Mouse (Mus musculus) CH12.LX (cell line): ENCODE measurements around the gene Pik3r6. TPM values are rescaled to one million over a fixed set of nuclear protein-coding genes. Genes with fewer than 3 reads are reported as not detected.
A peak's percentile ranks its signal among the peaks of the same experiment; 100 is the strongest.

Source experiments
- DNase-seq: peaks from one replicate; pipeline ENCODE4 v3.0.0-alpha.2; 2013; ENCODE audit errors: extremely low read depth
- H3K27ac ChIP-seq: 2 replicates; pipeline ENCODE4 v1.5.1; 2012; ENCODE audit warnings: low read depth, mild to moderate bottlenecking, control low read depth, moderate library complexity; ENCODE audit not compliant: insufficient read depth
- H3K27me3 ChIP-seq: replicated peaks from 2 replicates; pipeline ENCODE3; 2012; ENCODE audit warnings: inconsistent platforms
- H3K36me3 ChIP-seq, 2 experiments: replicated peaks in 1 of 2; 2 replicates each; pipeline versions ENCODE3 to v1.6.1; 2012; ENCODE audit warnings: inconsistent platforms in 1 of 2, low read length in 1 of 2, mild to moderate bottlenecking in 1 of 2, mixed read lengths in 1 of 2, moderate library complexity in 1 of 2; ENCODE audit not compliant: control insufficient read depth in 1 of 2, insufficient read depth in 1 of 2
- H3K4me1 ChIP-seq, 2 experiments: 2 replicates each; pipeline ENCODE4 v1.6.1; 2012; ENCODE audit warnings: inconsistent platforms in 1 of 2, moderate library complexity in 1 of 2; ENCODE audit not compliant: insufficient read depth in 2 of 2, control insufficient read depth in 1 of 2
- H3K4me2 ChIP-seq: 2 replicates; pipeline ENCODE4 v1.6.1; 2012; ENCODE audit warnings: low read depth, mild to moderate bottlenecking, control low read depth; ENCODE audit not compliant: poor library complexity, insufficient read depth, severe bottlenecking
- H3K4me3 ChIP-seq, 3 experiments: fragments of 150-350 bp in 1 of 3; sonication (generic) in 1 of 3; replicated peaks in 1 of 3; 2 replicates each; pipeline versions ENCODE3 to v1.5.1; 2011 to 2012; ENCODE audit warnings: low read depth in 2 of 3, low read length in 2 of 3, mild to moderate bottlenecking in 2 of 3, moderate library complexity in 2 of 3, control low read depth in 1 of 3, improper control_type of control experiment in 1 of 3, inconsistent platforms in 1 of 3, mixed read lengths in 1 of 3; ENCODE audit not compliant: poor library complexity in 1 of 3
- H3K79me2 ChIP-seq: replicated peaks from 2 replicates; pipeline ENCODE4 v1.6.1; 2012; ENCODE audit warnings: mild to moderate bottlenecking, moderate library complexity; ENCODE audit not compliant: control insufficient read depth, poor library complexity, insufficient read depth, severe bottlenecking; ENCODE audit errors: extremely low read depth
- H3K9ac ChIP-seq: 2 replicates; pipeline ENCODE4 v1.6.1; 2012; ENCODE audit warnings: low read depth, mild to moderate bottlenecking, control low read depth, moderate library complexity; ENCODE audit not compliant: insufficient read depth
- H3K9me3 ChIP-seq: replicated peaks from 2 replicates; pipeline ENCODE3; 2012; ENCODE audit warnings: low read length, inconsistent platforms, mixed read lengths
- BHLHE40 ChIP-seq: IDR thresholded peaks from 2 replicates; pipeline ENCODE4 v1.6.1; 2011; ENCODE audit warnings: mild to moderate bottlenecking, low read depth, low read length, improper control_type of control experiment
- CHD1 ChIP-seq: IDR thresholded peaks from 2 replicates; pipeline ENCODE4 v1.6.1; 2012; ENCODE audit warnings: low read depth, low read length, improper control_type of control experiment, inconsistent platforms
- CTCF ChIP-seq, 2 experiments: IDR thresholded peaks in 1 of 2; conservative IDR thresholded peaks in 1 of 2; 2 replicates each; pipeline ENCODE4 v1.5.1; 2011 to 2012; ENCODE audit warnings: low read depth in 2 of 2, low read length in 2 of 2, improper control_type of control experiment in 1 of 2, inconsistent platforms in 1 of 2, mild to moderate bottlenecking in 1 of 2, moderate library complexity in 1 of 2
- E2F4 ChIP-seq: IDR thresholded peaks from 2 replicates; pipeline ENCODE4 v1.6.1; 2011; ENCODE audit warnings: low read depth, low read length, improper control_type of control experiment; ENCODE audit not compliant: insufficient replicate concordance
- EP300 ChIP-seq: IDR thresholded peaks from 2 replicates; pipeline ENCODE4 v1.6.1; 2011; ENCODE audit warnings: low read length, improper control_type of control experiment
- ETS1 ChIP-seq: conservative IDR thresholded peaks from 2 replicates; pipeline ENCODE4 v1.6.1; 2012; ENCODE audit warnings: low read depth, mild to moderate bottlenecking, inconsistent platforms, low read length, improper control_type of control experiment, moderate library complexity
- HCFC1 ChIP-seq: IDR thresholded peaks from 2 replicates; pipeline ENCODE4 v1.6.1; 2012; ENCODE audit warnings: low read depth, mild to moderate bottlenecking, inconsistent platforms, low read length, improper control_type of control experiment
- JUN ChIP-seq: IDR thresholded peaks from 2 replicates; pipeline ENCODE4 v1.6.1; 2011; ENCODE audit warnings: low read depth, mild to moderate bottlenecking, low read length, improper control_type of control experiment, moderate library complexity; ENCODE audit not compliant: insufficient read depth
- JUND ChIP-seq: conservative IDR thresholded peaks from 2 replicates; pipeline ENCODE4 v1.6.1; 2011; ENCODE audit warnings: low read depth, low read length, improper control_type of control experiment
- KAT2A ChIP-seq: IDR thresholded peaks from 2 replicates; pipeline ENCODE4 v1.6.1; 2012; ENCODE audit warnings: low read length, improper control_type of control experiment, inconsistent platforms; ENCODE audit not compliant: insufficient replicate concordance
- MAFK ChIP-seq: IDR thresholded peaks from 2 replicates; pipeline ENCODE4 v1.6.1; 2011; ENCODE audit warnings: low read length, improper control_type of control experiment; ENCODE audit not compliant: insufficient replicate concordance
- MAZ ChIP-seq: IDR thresholded peaks from 2 replicates; pipeline ENCODE4 v1.6.1; 2012; ENCODE audit warnings: low read depth, mild to moderate bottlenecking, inconsistent platforms, low read length, improper control_type of control experiment, moderate library complexity
- MEF2A ChIP-seq: IDR thresholded peaks from 2 replicates; pipeline ENCODE4 v1.6.1; 2014; ENCODE audit warnings: low read depth, mild to moderate bottlenecking, inconsistent platforms, low read length, improper control_type of control experiment, borderline replicate concordance
- MXI1 ChIP-seq: IDR thresholded peaks from 2 replicates; pipeline ENCODE4 v1.6.1; 2011; ENCODE audit warnings: mild to moderate bottlenecking, low read depth, low read length, improper control_type of control experiment
- NELFE ChIP-seq: IDR thresholded peaks from 2 replicates; pipeline ENCODE4 v1.6.1; 2011; ENCODE audit warnings: low read depth, low read length, improper control_type of control experiment
- POLR2A ChIP-seq: IDR thresholded peaks from 2 replicates; pipeline ENCODE4 v1.6.1; 2011; ENCODE audit warnings: low read depth, mild to moderate bottlenecking, improper control_type of control experiment, low read length
- POLR2AphosphoS2 ChIP-seq: IDR thresholded peaks from 2 replicates; pipeline ENCODE4 v1.6.1; 2011; ENCODE audit warnings: low read depth, low read length, improper control_type of control experiment
- SIN3A ChIP-seq: IDR thresholded peaks from 2 replicates; pipeline ENCODE4 v1.6.1; 2012; ENCODE audit warnings: low read length, improper control_type of control experiment, inconsistent platforms
- SMC3 ChIP-seq: IDR thresholded peaks from 2 replicates; pipeline ENCODE4 v1.6.1; 2011; ENCODE audit warnings: low read depth, low read length, improper control_type of control experiment
- TBP ChIP-seq: conservative IDR thresholded peaks from 2 replicates; pipeline ENCODE4 v1.6.1; 2011; ENCODE audit warnings: low read depth, low read length, improper control_type of control experiment
- TCF12 ChIP-seq: IDR thresholded peaks from 2 replicates; pipeline ENCODE4 v1.6.1; 2014; ENCODE audit warnings: low read depth, mild to moderate bottlenecking, inconsistent platforms, low read length, improper control_type of control experiment
- UBTF ChIP-seq: IDR thresholded peaks from 2 replicates; pipeline ENCODE4 v1.6.1; 2012; ENCODE audit warnings: low read depth, mild to moderate bottlenecking, inconsistent platforms, low read length, improper control_type of control experiment, moderate library complexity
- USF1 ChIP-seq: IDR thresholded peaks from 2 replicates; pipeline ENCODE4 v1.6.1; 2014; ENCODE audit warnings: low read depth, mild to moderate bottlenecking, inconsistent platforms, low read length, improper control_type of control experiment
- USF2 ChIP-seq: conservative IDR thresholded peaks from 2 replicates; pipeline ENCODE4 v1.6.1; 2011; ENCODE audit warnings: low read depth, low read length, improper control_type of control experiment
- ZC3H11A ChIP-seq: IDR thresholded peaks from 2 replicates; pipeline ENCODE4 v1.6.1; 2012; ENCODE audit warnings: low read depth, mild to moderate bottlenecking, inconsistent platforms, low read length, improper control_type of control experiment
- ZKSCAN1 ChIP-seq: IDR thresholded peaks from 2 replicates; pipeline ENCODE4 v1.6.1; 2012; ENCODE audit warnings: low read depth, inconsistent platforms, low read length, improper control_type of control experiment, borderline replicate concordance
- dilution Hi-C: fragments of 300-500 bp; cut with MboI; formaldehyde crosslinking; loops from 2 replicates; pipeline ENCODE4 v1.14.3; 2020; ENCODE audit warnings: low sequenced_read_pairs; ENCODE audit not compliant: extremely low pct_unique_long_range_greater_than_20kb, extremely low pct_ligation_motif_present
- in situ Hi-C: fragments of 300-500 bp; cut with MboI; formaldehyde crosslinking; loops from 3 replicates; pipeline ENCODE4 v1.14.3; 2019; ENCODE audit warnings: low sequenced_read_pairs, low pct_ligation_motif_present, low pct_unique_long_range_greater_than_20kb, mixed read lengths
- polyA plus RNA-seq: library from polyadenylated mRNA; unstranded; fragments of >175 nt; gene quantifications from 2 replicates; pipeline ENCODE4 v1.2.1, GENCODE M21; 2012; ENCODE audit warnings: low read depth; ENCODE audit not compliant: insufficient read length
- total RNA-seq, 2 experiments: library from RNA; depleted of rRNA; stranded (reverse); fragments of 300-350 nt in 1 of 2; fragments of >200 nt in 1 of 2; gene quantifications; 2 replicates each; pipeline ENCODE4 v1.2.3; 2012 to 2014

Pik3r6 gene
- total and polyA plus RNA-seq, 3 experiments, result 82.9 to 90.2 (median 88.4) TPM

DNA sequence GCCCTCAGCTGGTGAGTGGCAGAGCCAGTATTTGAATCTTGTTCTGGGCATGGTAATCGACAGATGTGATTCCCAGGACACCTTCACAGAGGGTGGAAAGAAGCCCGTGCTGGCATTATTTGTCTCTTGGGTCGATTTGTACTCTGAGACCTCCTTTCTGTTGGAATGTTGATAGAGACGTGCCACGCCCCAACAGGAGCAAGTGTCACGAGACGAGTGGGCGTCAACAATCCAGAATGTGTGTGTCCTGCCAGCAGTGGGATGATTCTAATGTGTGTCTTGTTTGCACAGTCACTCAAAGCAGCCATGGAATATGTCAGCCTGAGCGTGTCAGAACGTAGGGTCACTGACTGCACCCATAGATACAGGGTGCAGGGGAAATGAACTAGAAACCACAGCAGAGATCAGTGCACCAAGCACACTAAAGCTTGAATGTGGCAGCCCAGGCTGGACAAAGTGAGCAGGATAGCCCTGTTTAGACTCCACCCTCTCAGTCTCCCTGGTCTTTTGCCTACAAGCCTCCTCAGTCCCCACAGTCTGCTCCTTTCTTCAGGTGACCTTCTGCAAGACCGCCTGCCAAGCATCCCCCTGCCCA lies 29.2 kb downstream of the Pik3r6 start:
- Histone ChIP-seq H3K9me3 (no peaks in the 10 kb centered on the region), H3K4me2 (no peak overlapping the region), H3K9ac (no peak overlapping the region), H3K36me3 (peaks cover 90 to 100% of the 10 kb centered on the region in 2 experiments), H3K4me1 (peaks cover 0 to 19% of the 10 kb centered on the region in 2 experiments; a peak in 2 of 4 replicates), H3K27me3 (no peaks in the 10 kb centered on the region), H3K79me2 (no peaks in the 10 kb centered on the region), H3K27ac (no peak overlapping the region), H3K4me3 (no peak overlapping the region)
- TF ChIP-seq POLR2AphosphoS2, result no peak
- no peak for TF ChIP-seq CHD1
- TF ChIP-seq CTCF (conservative IDR thresholded peaks at IDR 0.05 in 1 of 2, IDR thresholded peaks at IDR 0.05 in 1 of 2; ENCODE audit: low read depth in 2 of 2, low read length in 2 of 2), result no peak
- no peak for TF ChIP-seq SMC3
- TF ChIP-seq BHLHE40, result no peak
- no peak for TF ChIP-seq TBP
- TF ChIP-seq USF2, result no peak
- no peak for TF ChIP-seq E2F4
- TF ChIP-seq POLR2A, result no peak
- TF ChIP-seq EP300, result no peak
- dilution Hi-C loops, result no loop called here
- in situ Hi-C loops, result no loop called here
- no peak for DNase-seq

DNA sequence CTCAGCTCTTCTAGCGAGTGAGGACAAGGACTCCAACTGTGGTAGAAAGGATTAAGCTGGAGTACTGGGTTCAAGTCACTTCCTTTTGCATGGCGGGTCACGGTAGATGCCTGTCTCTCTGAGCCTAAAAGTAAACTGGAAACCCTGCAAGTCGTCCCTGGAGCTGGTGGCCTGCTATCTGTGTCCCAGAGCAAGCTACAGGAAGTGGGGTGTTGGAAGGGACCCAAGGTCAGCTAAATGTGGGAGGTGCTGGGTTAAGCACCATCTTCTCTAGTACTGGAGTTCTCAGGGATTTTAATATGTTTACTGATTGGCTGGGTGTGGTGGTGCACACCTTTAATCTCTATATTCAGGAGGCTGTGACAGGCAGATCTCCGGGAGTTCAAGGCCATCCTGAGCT lies 30.0 kb downstream of the Pik3r6 start:
- no peak for TF ChIP-seq SMC3
- peak; percentile 13; the same call in 1 of the 2 replicates for TF ChIP-seq NELFE
- no peak for DNase-seq
- H3K27me3 ChIP-seq, result no peaks in the 10 kb centered on the region
- no peaks in the 10 kb centered on the region for H3K79me2 ChIP-seq
- H3K27ac ChIP-seq, result no peak overlapping the region
- H3K36me3 ChIP-seq, result peaks cover 84 to 99% of the 10 kb centered on the region in 2 experiments
- no peak overlapping the region for H3K4me3 ChIP-seq
- in situ Hi-C loops, result no loop called here
- no peak overlapping the region for H3K9ac ChIP-seq
- dilution Hi-C loops, result no loop called here
- H3K4me2 ChIP-seq, result no peak overlapping the region
- peaks cover 0 to 19% of the 10 kb centered on the region in 2 experiments; a peak in 2 of 4 replicates for H3K4me1 ChIP-seq
- H3K9me3 ChIP-seq, result no peaks in the 10 kb centered on the region

DNA sequence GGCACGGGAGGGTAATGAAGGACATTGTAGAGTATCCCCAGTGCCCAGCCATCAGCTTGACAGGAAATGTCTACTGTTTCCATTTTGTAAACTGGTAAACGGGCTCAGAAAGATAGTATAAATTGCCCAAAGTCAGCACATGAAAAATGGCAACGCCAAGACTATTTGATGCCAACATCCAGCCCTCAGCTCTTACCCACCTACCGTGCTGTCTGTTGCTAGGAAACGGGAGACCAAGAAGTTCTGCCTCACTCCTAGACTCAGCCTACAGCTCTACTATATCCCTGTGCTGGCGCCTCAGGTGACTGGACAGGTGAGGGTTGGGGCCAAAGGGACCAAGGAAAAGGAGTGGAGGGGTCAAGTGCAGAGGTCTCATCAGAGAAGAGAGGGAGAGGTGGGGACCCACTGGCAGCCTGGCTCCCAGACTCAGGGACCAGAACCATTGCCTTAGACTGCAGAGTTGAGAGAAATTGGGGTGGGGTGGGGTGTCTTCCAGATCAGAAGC lies 31.2 kb downstream of the Pik3r6 start:
- H3K27ac ChIP-seq, result no peak overlapping the region
- H3K4me2 ChIP-seq, result no peak overlapping the region
- DNase-seq, result no peak
- H3K9ac ChIP-seq, result no peak overlapping the region
- TF ChIP-seq MEF2A (no peak), TCF12 (no peak), ZKSCAN1 (no peak), ETS1 (no peak), MXI1 (no peak), MAFK (no peak), JUND (no peak), HCFC1 (no peak), ZC3H11A (no peak), UBTF (no peak), KAT2A (no peak), SIN3A (no peak), MAZ (no peak), USF1 (no peak), JUN (no peak)
- dilution Hi-C loops, result no loop called here
- peaks cover 83 to 99% of the 10 kb centered on the region in 2 experiments for H3K36me3 ChIP-seq
- peaks cover 0 to 19% of the 10 kb centered on the region in 2 experiments; a peak in 2 of 4 replicates for H3K4me1 ChIP-seq
- no peaks in the 10 kb centered on the region for H3K27me3 ChIP-seq
- no peaks in the 10 kb centered on the region for H3K9me3 ChIP-seq
- in situ Hi-C loops, result no loop called here
- H3K79me2 ChIP-seq, result no peaks in the 10 kb centered on the region
- H3K4me3 ChIP-seq, result no peak overlapping the region
